Mouse (Mus musculus): ENCODE results near the gene H2-M10.6. TPM values are rescaled to one million over a fixed set of nuclear protein-coding genes. Genes with fewer than 3 reads are reported as not detected.
A peak's percentile ranks its signal among the peaks of the same experiment; 100 is the strongest.

The H2-M10.6 gene
- polyA plus RNA-seq, 1 experiment from 2014 or later, result not detected

- Histone ChIP-seq H3K9ac (ENCODE audit: low read depth, low read length) (no peak overlapping the region), H3K4me3 (ENCODE audit: low read depth, low read length) (no peak overlapping the region), H3K27me3 (replicated peaks; ENCODE audit: control insufficient read depth, insufficient read depth, low read length) (no peaks in the 10 kb centered on the region)
Observed at GRCm38 (mm10) chr17:36839001-36839400, 27.0 kb downstream of the H2-M10.6 start.

DNA sequence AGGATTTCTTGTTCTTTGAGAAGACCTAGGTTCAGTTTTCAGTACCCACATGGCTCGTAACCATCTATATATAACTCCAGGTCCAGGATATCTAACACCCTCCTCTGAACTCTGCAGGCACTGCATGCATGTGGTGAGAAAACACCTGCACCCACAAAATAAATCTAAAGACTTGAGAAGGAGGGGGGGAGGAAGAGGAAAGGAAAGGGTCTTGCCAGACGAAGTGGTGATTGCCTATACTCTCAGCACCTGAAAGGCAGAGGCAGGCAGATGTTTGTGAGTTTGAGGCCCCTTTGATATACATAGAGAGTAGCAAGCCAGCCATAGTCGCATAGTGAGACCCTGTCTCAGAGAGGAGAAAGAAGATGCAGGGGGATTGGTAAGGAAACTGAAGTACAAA, 28.0 kb downstream of the H2-M10.6 start:
- Histone ChIP-seq H3K4me3 (ENCODE audit: low read depth, low read length) (no peak overlapping the region), H3K27me3 (replicated peaks; ENCODE audit: control insufficient read depth, insufficient read depth, low read length) (no peaks in the 10 kb centered on the region)
- no peak for TF ChIP-seq CTCF (IDR thresholded peaks at IDR 0.05; ENCODE audit: low read depth)

More at GRCm38 (mm10) chr17:36839001-36839400, 27.0 kb downstream of the H2-M10.6 start:
- 86% methylated on average over 5 of the region's 5 CpGs for WGBS
- H3K36me3 ChIP-seq (ENCODE audit: control insufficient read depth, insufficient read depth), result 0 out of 2 replicates have a peak, but pooled peaks cover 4% of the 10 kb centered on the region
- no peak overlapping the region for H3K4me2 ChIP-seq (replicated peaks; ENCODE audit: low read depth)
- no peak for TF ChIP-seq CTCF (IDR thresholded peaks at IDR 0.05; ENCODE audit: low read depth)
- no peaks in the 10 kb centered on the region for H3K9me3 ChIP-seq (ENCODE audit: control insufficient read depth)
- ATAC-seq, result no peak
- H3K27ac ChIP-seq (ENCODE audit: low read depth, low read length), result no peak overlapping the region
- 0 out of 2 replicates have a peak, but pooled peaks cover 3% of the 10 kb centered on the region for H3K4me1 ChIP-seq (replicated peaks; ENCODE audit: control insufficient read depth, insufficient read depth, low read length)

GRCm38 (mm10) chr17:36840961-36841445, 29.0 kb downstream of the H2-M10.6 start:
- Histone ChIP-seq H3K4me3 (ENCODE audit: low read depth, low read length) (no peak overlapping the region), H3K4me2 (replicated peaks; ENCODE audit: low read depth) (no peak overlapping the region), H3K27ac (ENCODE audit: low read depth, low read length) (no peak overlapping the region), H3K27me3 (replicated peaks; ENCODE audit: control insufficient read depth, insufficient read depth, low read length) (no peaks in the 10 kb centered on the region), H3K9me3 (ENCODE audit: control insufficient read depth) (no peaks in the 10 kb centered on the region), H3K9ac (ENCODE audit: low read depth, low read length) (no peak overlapping the region), H3K36me3 (ENCODE audit: control insufficient read depth, insufficient read depth) (0 out of 2 replicates have a peak, but pooled peaks cover 4% of the 10 kb centered on the region), H3K4me1 (replicated peaks; ENCODE audit: control insufficient read depth, insufficient read depth, low read length) (peaks cover 4% of the 10 kb centered on the region; the same call in 1 of the 2 replicates)
- ATAC-seq, result no peak
- TF ChIP-seq CTCF (IDR thresholded peaks at IDR 0.05; ENCODE audit: low read depth), result no peak

More for the DNA sequence above, 28.0 kb downstream of the H2-M10.6 start:
- Histone ChIP-seq H3K4me2 (replicated peaks; ENCODE audit: low read depth) (no peak overlapping the region), H3K4me1 (replicated peaks; ENCODE audit: control insufficient read depth, insufficient read depth, low read length) (0 out of 2 replicates have a peak, but pooled peaks cover 7% of the 10 kb centered on the region), H3K9ac (ENCODE audit: low read depth, low read length) (no peak overlapping the region), H3K36me3 (ENCODE audit: control insufficient read depth, insufficient read depth) (0 out of 2 replicates have a peak, but pooled peaks cover 4% of the 10 kb centered on the region), H3K9me3 (ENCODE audit: control insufficient read depth) (no peaks in the 10 kb centered on the region), H3K27ac (ENCODE audit: low read depth, low read length) (no peak overlapping the region)
- 92% methylated on average over 3 of the region's 3 CpGs for WGBS
- ATAC-seq, result no peak

DNA sequence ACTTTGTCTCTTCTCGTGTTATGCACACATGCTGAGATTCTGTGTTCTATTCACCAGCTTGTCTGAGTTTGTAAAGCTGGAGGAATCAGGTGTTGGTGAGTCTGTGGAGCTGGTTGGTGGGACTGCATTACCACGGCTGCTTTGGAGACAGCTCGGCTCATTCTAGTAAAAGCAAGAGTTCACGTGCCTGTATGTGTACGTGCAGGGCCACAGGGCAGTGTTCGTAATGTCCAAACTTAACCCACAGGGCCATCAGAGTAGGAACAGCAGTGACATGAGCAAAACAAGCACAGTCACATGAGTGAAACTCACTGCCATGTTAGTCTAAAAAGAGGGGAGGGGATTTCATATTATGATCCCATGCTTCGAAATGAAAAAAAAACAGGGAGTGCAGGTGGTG, 31.7 kb downstream of the H2-M10.6 start:
- WGBS, result 77% methylated on average over 7 of the region's 7 CpGs
- H3K27me3 ChIP-seq (replicated peaks; ENCODE audit: control insufficient read depth, insufficient read depth, low read length), result no peaks in the 10 kb centered on the region
- H3K27ac ChIP-seq (ENCODE audit: low read depth, low read length), result no peak overlapping the region
- TF ChIP-seq CTCF (IDR thresholded peaks at IDR 0.05; ENCODE audit: low read depth), result no peak
- no peaks in the 10 kb centered on the region for H3K9me3 ChIP-seq (ENCODE audit: control insufficient read depth)
- no peak overlapping the region for H3K4me2 ChIP-seq (replicated peaks; ENCODE audit: low read depth)
- H3K36me3 ChIP-seq (ENCODE audit: control insufficient read depth, insufficient read depth), result 0 out of 2 replicates have a peak, but pooled peaks cover 4% of the 10 kb centered on the region
- H3K4me3 ChIP-seq (ENCODE audit: low read depth, low read length), result no peak overlapping the region
- H3K4me1 ChIP-seq (replicated peaks; ENCODE audit: control insufficient read depth, insufficient read depth, low read length), result peaks cover 4% of the 10 kb centered on the region; the same call in 1 of the 2 replicates
- H3K9ac ChIP-seq (ENCODE audit: low read depth, low read length), result no peak overlapping the region
- no peak for ATAC-seq

GRCm38 (mm10) chr17:36844286-36844719, 32.3 kb downstream of the H2-M10.6 start:
- H3K4me3 ChIP-seq (ENCODE audit: low read depth, low read length), result no peak overlapping the region
- ATAC-seq, result peak; percentile 54
- no peak for TF ChIP-seq CTCF (IDR thresholded peaks at IDR 0.05; ENCODE audit: low read depth)
- H3K4me2 ChIP-seq (replicated peaks; ENCODE audit: low read depth), result 0 out of 2 replicates have a peak overlapping the region, but pooled peaks have one; percentile 27
- H3K27ac ChIP-seq (ENCODE audit: low read depth, low read length), result 0 out of 2 replicates have a peak overlapping the region, but pooled peaks have one; percentile 23
- H3K36me3 ChIP-seq (ENCODE audit: control insufficient read depth, insufficient read depth), result 0 out of 2 replicates have a peak, but pooled peaks cover 4% of the 10 kb centered on the region
- H3K9me3 ChIP-seq (ENCODE audit: control insufficient read depth), result no peaks in the 10 kb centered on the region
- no peak overlapping the region for H3K9ac ChIP-seq (ENCODE audit: low read depth, low read length)
- H3K4me1 ChIP-seq (replicated peaks; ENCODE audit: control insufficient read depth, insufficient read depth, low read length), result peaks cover 4% of the 10 kb centered on the region; the same call in 1 of the 2 replicates
- H3K27me3 ChIP-seq (replicated peaks; ENCODE audit: control insufficient read depth, insufficient read depth, low read length), result no peaks in the 10 kb centered on the region

GRCm38 (mm10) chr17:36844725-36845124, 32.8 kb downstream of the H2-M10.6 start:
- WGBS, result 65% methylated on average over 1 of the region's 1 CpGs
- peak overlapping the region; percentile 28; the same call in 1 of the 2 replicates for H3K27ac ChIP-seq (ENCODE audit: low read depth, low read length)
- ATAC-seq, result no peak

More at GRCm38 (mm10) chr17:36844725-36845124, 32.8 kb downstream of the H2-M10.6 start:
- Histone ChIP-seq H3K36me3 (ENCODE audit: control insufficient read depth, insufficient read depth) (0 out of 2 replicates have a peak, but pooled peaks cover 4% of the 10 kb centered on the region), H3K4me3 (ENCODE audit: low read depth, low read length) (no peak overlapping the region), H3K9ac (ENCODE audit: low read depth, low read length) (no peak overlapping the region), H3K4me1 (replicated peaks; ENCODE audit: control insufficient read depth, insufficient read depth, low read length) (peaks cover 4% of the 10 kb centered on the region; the same call in 1 of the 2 replicates), H3K9me3 (ENCODE audit: control insufficient read depth) (no peaks in the 10 kb centered on the region), H3K4me2 (replicated peaks; ENCODE audit: low read depth) (no peak overlapping the region), H3K27me3 (replicated peaks; ENCODE audit: control insufficient read depth, insufficient read depth, low read length) (no peaks in the 10 kb centered on the region)
- no peak for TF ChIP-seq CTCF (IDR thresholded peaks at IDR 0.05; ENCODE audit: low read depth)

Data from intestine, postnatal 0 days (tissue).